Mouse (Mus musculus) thymus, adult 2 months (tissue): Measurements from ENCODE around the gene Abcc6. TPM values are rescaled to one million over a fixed set of nuclear protein-coding genes. Genes with fewer than 3 reads are reported as not detected.
"Not testable (repeated sequence)": the region's sequence is repeated elsewhere in the genome, so short reads cannot be mapped to it uniquely, and the experiment has no call there.

Source experiments
- DNase-seq: peaks from one replicate; pipeline ENCODE4 v3.0.0; 2021
- H3K27ac ChIP-seq: fragments of 200-500 bp; 2 replicates; pipeline ENCODE4 v1.5.1; 2012; ENCODE audit warnings: low read length, control low read depth; ENCODE audit not compliant: control insufficient read depth, insufficient read depth
- H3K27me3 ChIP-seq: fragments of 200-500 bp; 2 replicates; pipeline ENCODE4 v1.6.1; 2012; ENCODE audit warnings: mild to moderate bottlenecking, low read length, moderate library complexity, mixed read lengths; ENCODE audit not compliant: control insufficient read depth, insufficient read depth
- H3K36me3 ChIP-seq: fragments of 200-500 bp; 2 replicates; pipeline ENCODE4 v1.6.1; 2012; ENCODE audit warnings: mild to moderate bottlenecking, low read length, moderate library complexity; ENCODE audit not compliant: control insufficient read depth, insufficient read depth
- H3K4me1 ChIP-seq: fragments of 200-500 bp; replicated peaks from 2 replicates; pipeline ENCODE4 v1.6.1; 2012; ENCODE audit warnings: low read length; ENCODE audit not compliant: control insufficient read depth, insufficient read depth
- H3K4me3 ChIP-seq: fragments of 200-500 bp; 2 replicates; pipeline ENCODE4 v1.5.1; 2012; ENCODE audit warnings: mild to moderate bottlenecking, low read length, control low read depth, moderate library complexity; ENCODE audit not compliant: control insufficient read depth, insufficient read depth
- CTCF ChIP-seq: fragments of 200-500 bp; IDR thresholded peaks from 2 replicates; pipeline ENCODE4 v1.5.1; 2012; ENCODE audit warnings: mild to moderate bottlenecking, control low read depth, low read length, moderate library complexity, borderline replicate concordance; ENCODE audit not compliant: control insufficient read depth, poor library complexity, insufficient read depth; ENCODE audit errors: extremely low read depth
- POLR2A ChIP-seq: fragments of 200-500 bp; IDR thresholded peaks from 2 replicates; pipeline ENCODE4 v1.6.1; 2012; ENCODE audit warnings: mild to moderate bottlenecking, low read length, control low read depth, moderate library complexity; ENCODE audit not compliant: control insufficient read depth, poor library complexity, insufficient read depth; ENCODE audit errors: extremely low read depth
- WGBS: fragments of 180-500 bp; shearing (Covaris S2); methylation state at CpG from one replicate; pipeline ENCODE4 v1.1.7; 2018; 5-methylcytosine and 5-hydroxymethylcytosine counted together
- polyA plus RNA-seq: library from polyadenylated mRNA; depleted of rRNA; stranded (reverse); fragments of >200 nt; gene quantifications from 2 replicates; pipeline ENCODE4 v1.2.3, GENCODE M21; 2012

Gene Abcc6
- polyA plus RNA-seq, 1 experiment: 0.49 TPM

- H3K4me1 ChIP-seq: no peaks in the 10 kb centered on the region
- H3K4me3 ChIP-seq: no peak overlapping the region
- DNase-seq: no peak
- no peaks in the 10 kb centered on the region for H3K27me3 ChIP-seq
- no peak overlapping the region for H3K27ac ChIP-seq
- WGBS: 84% methylated on average over 5 of the region's 5 CpGs
- no peaks in the 10 kb centered on the region for H3K36me3 ChIP-seq
- TF ChIP-seq CTCF: no peak
- TF ChIP-seq POLR2A: no peak
Observed at GRCm38 (mm10) chr7:45981612-45982011, 48.5 kb downstream of the Abcc6 start.

- TF ChIP-seq POLR2A: no peak
- 83% methylated on average over 6 of the region's 6 CpGs for WGBS
- Histone ChIP-seq H3K4me3 (no peak overlapping the region), H3K27me3 (no peaks in the 10 kb centered on the region), H3K27ac (no peak overlapping the region), H3K36me3 (no peaks in the 10 kb centered on the region), H3K4me1 (no peaks in the 10 kb centered on the region)
- DNase-seq: no peak
Observed at GRCm38 (mm10) chr7:45974512-45974911, 55.6 kb downstream of the Abcc6 start.

- no peak for DNase-seq
Observed at GRCm38 (mm10) chr7:45974103-45974502, 56.0 kb downstream of the Abcc6 start.

GRCm38 (mm10) chr7:45973271-45973687, 56.8 kb downstream of the Abcc6 start:
- H3K27ac ChIP-seq: no peak overlapping the region
- no peak for DNase-seq
- no peaks in the 10 kb centered on the region for H3K4me1 ChIP-seq
- H3K4me3 ChIP-seq: no peak overlapping the region
- no peaks in the 10 kb centered on the region for H3K36me3 ChIP-seq
- TF ChIP-seq POLR2A (no peak), CTCF (no peak)
- WGBS: 91% methylated on average over 6 of the region's 6 CpGs
- no peaks in the 10 kb centered on the region for H3K27me3 ChIP-seq

More at GRCm38 (mm10) chr7:45974103-45974502, 56.0 kb downstream of the Abcc6 start:
- Histone ChIP-seq H3K36me3 (no peaks in the 10 kb centered on the region), H3K4me3 (no peak overlapping the region), H3K27ac (no peak overlapping the region), H3K4me1 (no peaks in the 10 kb centered on the region), H3K27me3 (no peaks in the 10 kb centered on the region)
- no peak for TF ChIP-seq CTCF
- 86% methylated on average over 6 of the region's 6 CpGs for WGBS

GRCm38 (mm10) chr7:45971831-45972723, 58.0 kb downstream of the Abcc6 start:
- H3K36me3 ChIP-seq: no peaks in the 10 kb centered on the region
- TF ChIP-seq POLR2A: no peak
- no peak for TF ChIP-seq CTCF
- no peaks in the 10 kb centered on the region for H3K4me1 ChIP-seq
- no peaks in the 10 kb centered on the region for H3K27me3 ChIP-seq
- H3K27ac ChIP-seq: no peak overlapping the region
- no peak for DNase-seq
- WGBS: 54% methylated on average over 11 of the region's 11 CpGs
- H3K4me3 ChIP-seq: no peak overlapping the region

- 35% methylated on average over 4 of the region's 4 CpGs for WGBS
Observed at GRCm38 (mm10) chr7:45956611-45957010, 73.5 kb downstream of the Abcc6 start.

GRCm38 (mm10) chr7:45949061-45949460, 81.0 kb downstream of the Abcc6 start:
- no peak for TF ChIP-seq POLR2A
- TF ChIP-seq CTCF: no peak
- Histone ChIP-seq H3K36me3 (no peaks in the 10 kb centered on the region), H3K27ac (no peak overlapping the region), H3K4me1 (no peaks in the 10 kb centered on the region), H3K4me3 (no peak overlapping the region), H3K27me3 (no peaks in the 10 kb centered on the region)
- DNase-seq: no peak
- 86% methylated on average over 4 of the region's 4 CpGs for WGBS

More at GRCm38 (mm10) chr7:45956611-45957010, 73.5 kb downstream of the Abcc6 start:
- H3K27ac ChIP-seq: no peak overlapping the region
- H3K27me3 ChIP-seq: no peaks in the 10 kb centered on the region
- no peak for TF ChIP-seq POLR2A
- no peak for TF ChIP-seq CTCF
- no peaks in the 10 kb centered on the region for H3K4me1 ChIP-seq
- DNase-seq: no peak
- H3K36me3 ChIP-seq: no peaks in the 10 kb centered on the region
- H3K4me3 ChIP-seq: no peak overlapping the region

GRCm38 (mm10) chr7:45943280-45943679, 86.8 kb downstream of the Abcc6 start:
- not testable (repeated sequence) for DNase-seq, H3K27me3 ChIP-seq, H3K36me3 ChIP-seq, H3K27ac ChIP-seq, H3K4me1 ChIP-seq, H3K4me3 ChIP-seq
- 37% methylated on average over 1 of the region's 1 CpGs for WGBS
